Mouse (Mus musculus) liver, embryonic 14 days (tissue): ENCODE data around the gene Gm9803. TPM values are rescaled to one million over a fixed set of nuclear protein-coding genes. Genes with fewer than 3 reads are reported as not detected.

Experiments
- polyA plus RNA-seq: library from polyadenylated mRNA; depleted of rRNA; stranded (reverse); fragments of >200 nt; gene quantifications from 2 replicates; pipeline ENCODE4 v1.2.3, GENCODE M21; 2012; rRNA removed

Gene Gm9803
- 6.4 and 13.2 TPM in 2 replicates for polyA plus RNA-seq

GRCm38 (mm10) chr10:43523931-43524330 lies at the start of gene Gm9803:
TSS of gene Gm9803 (plus strand) at chr10:43524084.

GRCm38 (mm10) chr10:43478751-43479435 lies 45.0 kb upstream of the Gm9803 start, which contains the start of gene Bend3:
TSS of gene Bend3 (plus strand) at chr10:43478831.

GRCm38 (mm10) chr10:43540442-43541152 lies 16.7 kb downstream of the Gm9803 start, which contains the start of gene 1700021F05Rik:
TSS of gene 1700021F05Rik (minus strand) at chr10:43540994.

Other genes starting within 250 kb of the Gm9803 start
- 2.1 and 2.2 TPM in 2 replicates for gene Bend3, start 45.3 kb upstream of the Gm9803 start, polyA plus RNA-seq
- 9.7 and 13.6 TPM in 2 replicates for gene 1700021F05Rik, start 16.9 kb downstream of the Gm9803 start, polyA plus RNA-seq
- 880 and 1,108 TPM in 2 replicates for gene Cd24a, start 54.2 kb downstream of the Gm9803 start, polyA plus RNA-seq